Mouse (Mus musculus): ENCODE measurements around the gene Cox17. TPM values are rescaled to one million over a fixed set of nuclear protein-coding genes. Genes with fewer than 3 reads are reported as not detected.

The Cox17 gene
- total RNA-seq, 2 experiments from 2014 or later = 47.3 to 59.1 TPM

GRCm38 (mm10) chr16:38366231-38366630, 19.4 kb downstream of the Cox17 start:
- no peak for DNase-seq (ENCODE audit: extremely low spot score in 1 of 2, low spot score in 2 of 2)
- intact Hi-C loops (cut with DNase I) = no loop called here

GRCm38 (mm10) chr16:38368336-38368735, 21.5 kb downstream of the Cox17 start:
- intact Hi-C loops (cut with DNase I) = no loop called here

GRCm38 (mm10) chr16:38369000-38369399, 22.2 kb downstream of the Cox17 start:
- no peak for DNase-seq (ENCODE audit: extremely low spot score in 1 of 2, low spot score in 2 of 2)
- intact Hi-C loops (cut with DNase I) = no loop called here

More at GRCm38 (mm10) chr16:38368336-38368735, 21.5 kb downstream of the Cox17 start:
- peak; percentile 51 to 67 for DNase-seq (ENCODE audit: extremely low spot score in 1 of 2, low spot score in 2 of 2)

GRCm38 (mm10) chr16:38369431-38369830, 22.6 kb downstream of the Cox17 start:
- intact Hi-C loops (cut with DNase I) = no loop called here
- DNase-seq (ENCODE audit: extremely low spot score in 1 of 2, low spot score in 2 of 2) = no peak

- no peak for DNase-seq (ENCODE audit: extremely low spot score in 1 of 2, low spot score in 2 of 2)
- intact Hi-C loops (cut with DNase I) = no loop called here
These were observed 23.2 kb downstream of the Cox17 start for GRCm38 (mm10) chr16:38369992-38370484.

GRCm38 (mm10) chr16:38370633-38371374, 24.0 kb downstream of the Cox17 start:
- intact Hi-C loops (cut with DNase I) = no loop called here
- no peak for DNase-seq (ENCODE audit: extremely low spot score in 1 of 2, low spot score in 2 of 2)

GRCm38 (mm10) chr16:38371705-38372296, 25.0 kb downstream of the Cox17 start:
- no peak for DNase-seq (ENCODE audit: extremely low spot score in 1 of 2, low spot score in 2 of 2)
- intact Hi-C loops (cut with DNase I) = no loop called here

GRCm38 (mm10) chr16:38372876-38373275, 26.1 kb downstream of the Cox17 start:
- DNase-seq (ENCODE audit: extremely low spot score in 1 of 2, low spot score in 2 of 2) = no peak
- intact Hi-C loops (cut with DNase I) = no loop called here

- intact Hi-C loops (cut with DNase I) = no loop called here
- no peak for DNase-seq (ENCODE audit: extremely low spot score in 1 of 2, low spot score in 2 of 2)
These were observed 26.6 kb downstream of the Cox17 start for GRCm38 (mm10) chr16:38373439-38373838.

GRCm38 (mm10) chr16:38373941-38374340, 27.1 kb downstream of the Cox17 start:
- DNase-seq (ENCODE audit: extremely low spot score in 1 of 2, low spot score in 2 of 2) = no peak
- intact Hi-C loops (cut with DNase I) = no loop called here

GRCm38 (mm10) chr16:38374379-38375140, 27.8 kb downstream of the Cox17 start:
- intact Hi-C loops (cut with DNase I) = no loop called here
- no peak for DNase-seq (ENCODE audit: extremely low spot score in 1 of 2, low spot score in 2 of 2)

GRCm38 (mm10) chr16:38375182-38375581, 28.4 kb downstream of the Cox17 start:
- intact Hi-C loops (cut with DNase I) = no loop called here
- DNase-seq (ENCODE audit: extremely low spot score in 1 of 2, low spot score in 2 of 2) = no peak

GRCm38 (mm10) chr16:38376163-38376840, 29.5 kb downstream of the Cox17 start:
- intact Hi-C loops (cut with DNase I) = no loop called here

GRCm38 (mm10) chr16:38376841-38377249, 30.1 kb downstream of the Cox17 start:
- intact Hi-C loops (cut with DNase I) = no loop called here

More at GRCm38 (mm10) chr16:38376163-38376840, 29.5 kb downstream of the Cox17 start:
- DNase-seq (ENCODE audit: extremely low spot score in 1 of 2, low spot score in 2 of 2) = peak; percentile 58 to 72

GRCm38 (mm10) chr16:38377546-38377945, 30.8 kb downstream of the Cox17 start:
- no peak for DNase-seq (ENCODE audit: extremely low spot score in 1 of 2, low spot score in 2 of 2)
- intact Hi-C loops (cut with DNase I) = no loop called here

More at GRCm38 (mm10) chr16:38376841-38377249, 30.1 kb downstream of the Cox17 start:
- DNase-seq (ENCODE audit: extremely low spot score in 1 of 2, low spot score in 2 of 2) = no peak

- intact Hi-C loops (cut with DNase I) = no loop called here
- no peak for DNase-seq (ENCODE audit: extremely low spot score in 1 of 2, low spot score in 2 of 2)
These were observed 31.8 kb downstream of the Cox17 start for GRCm38 (mm10) chr16:38378591-38378990.

GRCm38 (mm10) chr16:38379088-38379487, 32.3 kb downstream of the Cox17 start:
- intact Hi-C loops (cut with DNase I) = no loop called here
- no peak for DNase-seq (ENCODE audit: extremely low spot score in 1 of 2, low spot score in 2 of 2)

GRCm38 (mm10) chr16:38379493-38379892, 32.7 kb downstream of the Cox17 start:
- DNase-seq (ENCODE audit: extremely low spot score in 1 of 2, low spot score in 2 of 2) = no peak
- intact Hi-C loops (cut with DNase I) = no loop called here

- intact Hi-C loops (cut with DNase I) = no loop called here
- DNase-seq (ENCODE audit: extremely low spot score in 1 of 2, low spot score in 2 of 2) = no peak
These were observed 33.1 kb downstream of the Cox17 start for GRCm38 (mm10) chr16:38379926-38380325.
